In the genomic region with DNA sequence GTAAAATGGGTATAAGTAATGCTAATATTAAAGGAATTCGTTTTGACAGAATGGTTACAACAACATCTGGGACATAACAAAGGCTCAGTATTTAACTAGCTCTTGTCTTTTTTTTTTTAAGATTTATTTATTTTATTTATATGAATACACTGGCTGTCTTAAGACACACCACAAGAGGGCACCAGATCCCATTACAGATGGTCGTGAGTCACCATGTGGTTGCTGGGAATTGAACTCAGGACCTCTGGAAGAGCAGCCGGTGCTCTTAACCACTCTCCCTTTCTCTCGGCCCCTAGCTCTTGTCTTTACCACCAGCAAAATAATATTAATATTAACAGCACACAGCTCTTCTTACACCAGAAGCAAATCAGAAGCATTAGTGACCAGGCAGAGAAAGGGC, we compare ENCODE assay signal across 11 mouse cellular contexts. TPM values are rescaled to one million over a fixed set of nuclear protein-coding genes. Genes with fewer than 3 reads are reported as not detected.
A peak's percentile ranks its signal among the peaks of the same experiment; 100 is the strongest.
DNase-seq lines count a peak whose midpoint lies in the region; ATAC-seq and TF ChIP-seq lines count a peak whose summit lies in the region.
"Had no signal": no experiment of that assay in that cellular context is flagged by ENCODE, and none has a peak within 500 bp of the region (broad histone marks: within the 10 kb centered on the region; RNA-seq: fewer than 3 reads in every experiment).

No protein-coding gene starts in this region.

- no peak overlapping the region for H3K4me3 ChIP-seq in liver, postnatal 0 days (ENCODE audit: low read depth, low read length)
- no peak overlapping the region for H3K4me3 ChIP-seq in liver, embryonic 11.5 days (ENCODE audit: low read depth, low read length)
- no peak overlapping the region for H3K4me3 ChIP-seq in neural tube, embryonic 13.5 days

- WGBS in liver, postnatal 0 days (ENCODE audit: insufficient replicate concordance): 63% methylated on average over 4 of the region's 4 CpGs
- 44% methylated on average over 4 of the region's 4 CpGs for WGBS in liver, embryonic 11.5 days
- WGBS in neural tube, embryonic 13.5 days: 65% methylated on average over 4 of the region's 4 CpGs

- no peak overlapping the region for H3K27ac ChIP-seq in liver, postnatal 0 days (ENCODE audit: low read depth)
- no peak overlapping the region for H3K27ac ChIP-seq in liver, embryonic 11.5 days (ENCODE audit: low read depth, low read length)
- peak overlapping the region; percentile 95; the same call in 1 of the 2 replicates for H3K27ac ChIP-seq in neural tube, embryonic 13.5 days (replicated peaks)
- H3K27ac ChIP-seq: macrophage had no signal

- H3K4me2 ChIP-seq in liver, postnatal 0 days (ENCODE audit: low read depth, low read length): no peak overlapping the region
- H3K4me2 ChIP-seq in liver, embryonic 11.5 days: no peak overlapping the region
- no peak overlapping the region for H3K4me2 ChIP-seq in neural tube, embryonic 13.5 days

- peak; percentile 33 to 47 for DNase-seq in cerebellum, postnatal 10 days
- DNase-seq in cerebellum, postnatal 4 days (ENCODE audit: low spot score in 2 of 2): no peak
- no peak for DNase-seq in liver, postnatal 0 days
- DNase-seq in liver, embryonic 11.5 days (ENCODE audit: low spot score): no peak
- peak; percentile 20 for DNase-seq in brain, embryonic 14.5 days (ENCODE audit: low read depth)
- DNase-seq in right cerebral cortex, postnatal 25 days: no peak
- DNase-seq in thymus, postnatal 10 days (ENCODE audit: low spot score in 2 of 2): no peak
- DNase-seq: kidney, adult 9 months had no signal

- no peak for TF ChIP-seq POLR2A in brain, embryonic 14.5 days (IDR thresholded peaks at IDR 0.05; ENCODE audit: borderline replicate concordance, extremely low read depth, insufficient read depth, insufficient read length, poor library complexity, severe bottlenecking)

- peaks cover 5% of the 10 kb centered on the region; the same call in 1 of the 2 replicates for H3K36me3 ChIP-seq in liver, postnatal 0 days (replicated peaks; ENCODE audit: insufficient read depth, low read length)
- no peaks in the 10 kb centered on the region for H3K36me3 ChIP-seq in liver, embryonic 11.5 days (ENCODE audit: control insufficient read depth, insufficient read depth, low read length)
- peaks cover 16% of the 10 kb centered on the region for H3K36me3 ChIP-seq in neural tube, embryonic 13.5 days

- peaks cover 14% of the 10 kb centered on the region for H3K27me3 ChIP-seq in liver, postnatal 0 days (ENCODE audit: insufficient read depth, low read length)
- H3K27me3 ChIP-seq in liver, embryonic 11.5 days (replicated peaks; ENCODE audit: control insufficient read depth, insufficient read depth, low read length): peaks cover 26% of the 10 kb centered on the region
- no peaks in the 10 kb centered on the region for H3K27me3 ChIP-seq in neural tube, embryonic 13.5 days

- no peak overlapping the region for H3K9ac ChIP-seq in liver, postnatal 0 days (replicated peaks)
- H3K9ac ChIP-seq in liver, embryonic 11.5 days (ENCODE audit: low read depth, low read length): no peak overlapping the region
- H3K9ac ChIP-seq in neural tube, embryonic 13.5 days: no peak overlapping the region
- H3K9ac ChIP-seq: heart, embryonic 15.5 days had no signal

- ATAC-seq in liver, postnatal 0 days: no peak
- ATAC-seq in liver, embryonic 11.5 days (replicated peaks; ENCODE audit: low FRiP score): no peak
- no peak for ATAC-seq in neural tube, embryonic 13.5 days (ENCODE audit: low read depth)

- H3K9me3 ChIP-seq in liver, postnatal 0 days (ENCODE audit: low read length): no peaks in the 10 kb centered on the region
- H3K9me3 ChIP-seq in liver, embryonic 11.5 days (ENCODE audit: control insufficient read depth, low read length): no peaks in the 10 kb centered on the region
- H3K9me3 ChIP-seq in neural tube, embryonic 13.5 days: no peaks in the 10 kb centered on the region
- H3K9me3 ChIP-seq: heart, embryonic 15.5 days had no signal

- TF ChIP-seq EP300 in liver, postnatal 0 days (IDR thresholded peaks at IDR 0.05; ENCODE audit: low read depth): no peak

- no peaks in the 10 kb centered on the region for H3K4me1 ChIP-seq in liver, postnatal 0 days (ENCODE audit: insufficient read depth)
- H3K4me1 ChIP-seq in liver, embryonic 11.5 days (replicated peaks; ENCODE audit: control insufficient read depth, insufficient read depth, low read length): peaks cover 4% of the 10 kb centered on the region; the same call in 1 of the 2 replicates
- peaks cover 24% of the 10 kb centered on the region for H3K4me1 ChIP-seq in neural tube, embryonic 13.5 days (replicated peaks)

- TF ChIP-seq CTCF in liver, postnatal 0 days (IDR thresholded peaks at IDR 0.05; ENCODE audit: low read depth): peak; percentile 15; the same call in 1 of the 2 replicates
- TF ChIP-seq CTCF in brain, embryonic 14.5 days (IDR thresholded peaks at IDR 0.05; ENCODE audit: borderline replicate concordance, extremely low read depth, insufficient read depth, insufficient read length): peak; percentile 8; the same call in 1 of the 2 replicates

RNA-seq across cellular contexts. Expression of a gene that starts 1.1 kb away (rescaled TPM):
- polyA plus RNA-seq in liver, postnatal 0 days (2015; fragmentation: Nextera tagmentation; extraction: Ambion mirVana): 2.8 and 3.8 TPM in 2 replicates
- 4.8 and 4.9 TPM in 2 replicates for polyA plus RNA-seq in liver, embryonic 11.5 days (2014; fragmentation: Nextera tagmentation; extraction: Ambion mirVana)
- polyA plus RNA-seq in brain, embryonic 14.5 days (2012; rRNA removed): 20.9 and 30.1 TPM in 2 replicates
- polyA plus RNA-seq in neural tube, embryonic 13.5 days (2015; fragmentation: Nextera tagmentation; extraction: Ambion mirVana): 15.9 and 16.1 TPM in 2 replicates

Comparison
In these comparisons a context has a peak if more than half of its experiments do, and no peak if none do; other contexts are left out.
1. DNase-seq: peak in cerebellum, postnatal 10 days (2 of 2) and brain, embryonic 14.5 days (single experiment); none in cerebellum, postnatal 4 days (0 of 2), liver, postnatal 0 days (single experiment), liver, embryonic 11.5 days (single experiment), right cerebral cortex, postnatal 25 days (single experiment) and thymus, postnatal 10 days (0 of 2).